Mouse (Mus musculus) embryo, embryonic 10.5 days (tissue): ENCODE measurements around the gene Mettl23.
A peak's percentile ranks its signal among the peaks of the same experiment; 100 is the strongest.
"Not testable (repeated sequence)": the region's sequence is repeated elsewhere in the genome, so short reads cannot be mapped to it uniquely, and the experiment has no call there.

Source experiments
- DNase-seq: peaks from one replicate; pipeline ENCODE4 v3.0.0-alpha.2; 2015; ENCODE audit warnings: low spot score

The Mettl23 gene

GRCm38 (mm10) chr11:116848086-116848876 lies 5.2 kb downstream of the Mettl23 start:
- no peak for DNase-seq

DNA sequence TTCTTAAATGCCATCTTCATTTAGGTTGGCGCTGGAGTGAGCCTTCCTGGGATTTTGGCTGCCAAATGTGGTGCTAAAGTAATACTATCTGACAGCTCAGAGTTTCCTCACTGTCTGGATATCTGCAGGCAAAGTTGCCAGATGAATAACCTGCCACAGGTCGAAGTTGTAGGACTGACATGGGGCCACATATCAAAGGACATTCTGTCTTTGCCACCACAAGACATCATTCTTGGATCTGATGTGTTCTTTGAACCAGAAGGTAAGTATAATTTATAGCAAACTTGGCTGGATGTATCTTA lies 5.8 kb downstream of the Mettl23 start:
- not testable (repeated sequence) for DNase-seq

DNA sequence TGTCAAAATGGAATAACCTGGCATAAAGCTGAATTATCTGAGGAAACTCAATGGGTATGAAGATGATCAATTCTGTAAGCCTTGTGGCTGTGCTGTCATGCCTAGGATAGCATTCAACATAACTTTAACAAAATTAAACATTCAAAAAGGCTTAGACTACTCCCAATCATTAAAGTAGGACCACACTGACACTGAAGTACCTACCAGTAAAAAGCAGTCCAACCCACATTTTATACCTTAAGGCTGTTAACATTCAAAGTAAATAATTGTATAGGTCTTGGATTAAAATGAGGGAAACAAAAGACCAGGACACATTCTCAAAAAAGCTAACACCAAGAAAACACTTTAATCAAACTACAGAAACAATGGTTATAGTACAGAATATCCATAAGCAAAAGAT lies 6.5 kb downstream of the Mettl23 start:
- no peak for DNase-seq

- DNase-seq: no peak
These were observed 7.0 kb downstream of the Mettl23 start for GRCm38 (mm10) chr11:116850085-116850484.

- no peak for DNase-seq
These were observed 7.9 kb downstream of the Mettl23 start for GRCm38 (mm10) chr11:116850833-116851477.

- peak; percentile 43 for DNase-seq
These were observed 8.7 kb downstream of the Mettl23 start for GRCm38 (mm10) chr11:116851576-116852290.

DNA sequence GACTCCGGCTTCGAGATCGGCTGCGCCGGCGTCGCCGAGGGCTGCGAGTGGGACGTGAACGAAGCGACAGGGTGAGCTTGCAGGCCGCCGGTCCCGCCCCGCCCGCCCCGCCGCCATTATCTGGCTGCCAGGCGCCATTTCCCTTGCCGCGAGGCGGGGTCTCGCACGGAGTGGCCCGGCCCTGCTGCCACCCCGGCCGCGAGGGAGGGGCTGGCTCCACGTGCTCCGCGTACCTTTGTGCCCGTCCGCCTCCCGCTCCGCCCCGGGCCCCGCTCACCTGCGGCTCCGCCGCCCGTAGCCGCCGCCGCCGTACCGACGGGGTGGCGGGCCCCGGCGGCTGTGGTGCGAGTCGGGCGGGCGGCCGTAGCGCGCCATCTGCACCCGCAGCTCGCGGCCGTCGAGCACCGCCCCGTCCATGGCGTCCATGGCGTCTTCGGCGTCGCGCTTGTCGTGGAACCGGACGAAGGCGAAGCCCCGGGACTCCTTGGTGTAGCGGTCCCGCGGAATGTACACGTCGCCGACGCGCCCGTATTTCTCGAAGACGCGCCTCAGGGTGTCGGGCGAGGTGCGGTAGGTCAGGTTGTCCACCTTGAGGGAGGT lies 9.3 kb downstream of the Mettl23 start, which contains the start of gene Mfsd11:
Gene Mfsd11 (plus strand): TSS at position 150 of the 600 bp plus-strand sequence.
- DNase-seq: peak; percentile 71

DNA sequence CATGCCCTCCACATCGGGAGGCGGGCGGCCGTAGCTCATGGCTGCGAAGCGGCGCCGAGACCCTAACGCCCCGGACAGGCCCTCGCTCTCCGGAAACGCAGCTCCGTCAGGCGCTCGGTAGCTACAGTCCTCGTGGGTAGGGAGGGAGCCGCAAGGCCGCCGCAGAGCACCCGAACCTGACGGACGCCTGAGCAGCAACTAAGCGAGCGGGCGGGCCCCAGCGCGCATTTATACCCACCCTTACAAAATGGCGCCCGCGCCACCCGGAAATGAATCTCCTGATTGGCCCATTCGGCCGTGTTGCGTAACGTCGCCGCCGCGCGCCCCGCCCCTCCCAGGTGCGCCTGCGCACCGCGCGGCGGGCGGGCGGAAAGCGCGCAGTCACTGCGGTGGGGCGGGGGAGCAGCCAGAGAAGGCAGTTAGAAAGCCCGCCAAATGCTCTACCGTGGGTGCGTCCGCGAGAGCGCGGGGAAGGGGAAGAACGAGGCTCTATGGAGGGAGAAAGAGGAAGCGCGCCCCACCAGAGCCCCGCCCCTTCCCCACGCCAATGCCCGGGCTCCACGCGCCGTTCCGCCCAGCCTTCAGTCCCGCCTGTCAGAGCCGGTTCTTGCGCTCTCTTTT lies 9.9 kb downstream of the Mettl23 start, which contains the start of gene Srsf2:
Gene Srsf2 (minus strand): TSS at position 204 of the 621 bp plus-strand sequence.
- peak; percentile 97 for DNase-seq

GRCm38 (mm10) chr11:116853512-116853928 lies 10.4 kb downstream of the Mettl23 start:
- peak; percentile 97 for DNase-seq

GRCm38 (mm10) chr11:116854279-116854678 lies 11.2 kb downstream of the Mettl23 start:
- DNase-seq: no peak

- peak; percentile 48 for DNase-seq
These were observed 14.2 kb downstream of the Mettl23 start for GRCm38 (mm10) chr11:116857183-116857850.

- DNase-seq: no peak
These were observed 21.4 kb downstream of the Mettl23 start for GRCm38 (mm10) chr11:116864444-116864843.

DNA sequence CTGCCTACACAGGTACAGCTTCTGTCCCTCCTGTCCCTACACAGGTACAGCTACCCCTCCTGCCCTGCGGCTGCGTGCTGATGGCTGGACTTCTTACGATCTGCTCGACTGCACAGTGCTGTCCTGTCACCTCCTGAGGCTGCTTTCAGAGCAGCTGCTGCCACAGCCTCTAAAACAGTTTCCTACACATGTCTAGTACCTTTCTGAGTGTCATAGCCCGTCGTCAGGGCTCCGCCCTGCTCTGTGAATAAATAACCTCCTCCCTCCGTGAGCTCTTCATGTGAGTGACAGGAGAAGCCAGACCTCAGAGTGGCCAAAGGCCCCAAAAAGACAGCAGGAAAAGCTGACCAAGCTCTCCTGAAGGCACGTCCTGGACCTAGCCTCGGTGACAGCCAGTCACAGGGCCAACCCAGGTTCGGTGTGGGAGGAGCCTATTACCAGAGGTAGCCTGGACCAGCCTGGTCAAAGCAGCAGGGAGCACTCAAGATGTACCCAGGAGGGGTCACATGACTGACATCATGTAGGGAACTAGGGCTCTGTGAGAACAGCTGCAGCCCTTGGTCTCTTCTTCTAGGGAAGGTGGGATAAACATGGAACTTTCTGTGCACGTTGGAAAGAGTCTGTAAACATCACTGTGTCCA lies 23.0 kb downstream of the Mettl23 start:
- no peak for DNase-seq

DNA sequence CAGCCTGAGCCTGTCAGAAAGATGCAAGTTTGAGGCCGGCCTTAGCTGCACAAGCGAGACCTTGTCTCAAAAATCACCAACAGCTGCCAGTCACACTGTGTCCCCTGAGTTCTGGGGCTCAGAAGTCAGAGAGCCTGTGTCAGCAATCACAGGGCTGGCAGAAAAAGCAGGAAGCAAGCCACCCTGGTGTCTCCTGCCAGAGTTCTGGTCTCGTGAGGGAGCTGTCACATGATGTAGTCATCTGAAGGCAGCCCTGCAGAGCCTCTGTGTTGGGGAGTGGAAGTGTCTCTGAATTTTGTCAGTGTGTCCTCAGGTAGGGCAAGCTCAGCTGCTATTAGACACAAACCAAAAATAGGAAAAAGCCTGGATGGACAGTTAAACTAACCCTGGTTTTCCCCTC lies 25.1 kb downstream of the Mettl23 start:
- DNase-seq: no peak

GRCm38 (mm10) chr11:116869223-116869622 lies 26.1 kb downstream of the Mettl23 start:
- DNase-seq: no peak

DNA sequence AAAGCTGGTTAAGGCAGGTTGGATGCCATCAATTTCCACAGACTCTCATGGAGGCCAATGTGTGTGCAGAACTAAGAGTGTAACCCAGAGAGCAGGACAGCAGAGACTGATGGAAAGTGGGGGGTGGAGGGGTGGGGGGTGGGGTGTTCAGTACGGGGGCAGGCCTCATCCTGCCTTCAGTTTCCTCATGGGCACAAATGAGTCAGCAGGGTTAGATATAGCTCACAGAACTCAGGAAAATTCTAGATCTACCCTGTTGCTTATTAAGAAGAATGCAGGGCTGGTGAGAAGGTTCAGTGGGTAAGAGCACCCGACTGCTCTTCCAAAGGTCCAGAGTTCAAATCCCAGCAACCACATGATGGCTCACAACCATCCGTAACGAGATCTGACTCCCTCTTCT lies 26.6 kb downstream of the Mettl23 start:
- no peak for DNase-seq

GRCm38 (mm10) chr11:116871538-116871937 lies 28.5 kb downstream of the Mettl23 start:
- no peak for DNase-seq

- no peak for DNase-seq
These were observed 30.9 kb downstream of the Mettl23 start for GRCm38 (mm10) chr11:116873987-116874386.

DNA sequence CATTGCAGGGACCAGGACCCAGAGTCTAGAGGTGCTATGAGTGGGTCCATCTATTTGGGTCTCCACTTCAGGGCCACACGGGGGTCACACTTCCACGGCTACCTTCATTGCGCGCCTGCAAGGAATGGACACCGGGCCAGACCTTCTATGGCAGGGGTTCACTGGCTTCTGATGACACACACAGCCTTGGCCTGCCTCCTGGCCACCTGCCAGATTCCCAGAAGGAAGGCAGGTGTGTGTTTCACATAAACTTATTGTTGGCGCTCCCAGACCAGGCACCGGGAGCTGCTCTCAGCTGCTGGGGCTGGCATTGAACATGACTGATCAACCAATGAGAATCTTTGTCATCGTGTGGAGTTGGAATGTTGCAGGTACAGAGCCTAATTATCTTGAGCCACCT lies 35.4 kb downstream of the Mettl23 start:
- DNase-seq: no peak

GRCm38 (mm10) chr11:116880839-116881238 lies 37.8 kb downstream of the Mettl23 start:
- no peak for DNase-seq

GRCm38 (mm10) chr11:116881440-116881839 lies 38.4 kb downstream of the Mettl23 start:
- DNase-seq: no peak
